Mouse (Mus musculus): Measurements from ENCODE around the gene Slc6a11. TPM values are rescaled to one million over a fixed set of nuclear protein-coding genes. Genes with fewer than 3 reads are reported as not detected.

Gene Slc6a11
- polyA plus RNA-seq, 1 experiment from 2014 or later, result 0.09 TPM

Other genes with a start within 250 kb of the Slc6a11 start
- gene Atp2b2, start 88.6 kb upstream of the Slc6a11 start, polyA plus RNA-seq (2015; fragmentation: Nextera tagmentation; extraction: Ambion mirVana), result 0.10 and 0.21 TPM in 2 replicates
- 0.08 and 0.10 TPM in 2 replicates for gene Slc6a1, start 151.4 kb downstream of the Slc6a11 start, polyA plus RNA-seq (2015; fragmentation: Nextera tagmentation; extraction: Ambion mirVana)

Data from thymus, postnatal 0 days (tissue).